Mouse (Mus musculus): ENCODE data around the gene Rexo1. TPM values are rescaled to one million over a fixed set of nuclear protein-coding genes. Genes with fewer than 3 reads are reported as not detected.

The Rexo1 gene
- polyA plus RNA-seq, 1 experiment from 2014 or later, result 7.1 TPM

DNA sequence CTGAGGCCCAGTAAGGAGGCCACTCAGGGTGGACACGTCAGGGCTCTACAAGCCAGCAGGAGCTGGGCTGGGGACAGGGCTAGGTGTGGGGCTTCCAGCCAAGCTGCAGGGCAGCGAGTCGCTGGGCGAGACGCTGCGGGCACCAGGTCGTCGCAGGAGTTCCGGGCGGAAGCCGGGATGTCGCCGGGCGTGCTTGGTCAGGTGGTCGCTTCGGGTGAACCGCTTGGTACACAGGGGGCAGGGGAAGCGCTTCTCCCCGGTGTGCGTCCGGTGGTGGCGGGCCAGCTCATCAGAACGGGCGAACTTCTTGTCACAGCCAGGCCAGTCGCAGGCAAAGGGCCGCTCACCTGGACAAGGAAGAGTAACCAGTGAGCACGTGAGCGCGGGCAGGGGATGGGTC is 7.5 kb upstream of the Rexo1 start:
- Histone ChIP-seq H3K27ac (replicated peaks) (no peak overlapping the region), H3K4me3 (ENCODE audit: low read depth, low read length) (no peak overlapping the region), H3K4me1 (replicated peaks; ENCODE audit: control insufficient read depth, insufficient read depth) (peaks cover 12% of the 10 kb centered on the region), H3K4me2 (replicated peaks; ENCODE audit: low read depth) (no peak overlapping the region), H3K9me3 (ENCODE audit: control insufficient read depth, low read length) (no peaks in the 10 kb centered on the region), H3K36me3 (ENCODE audit: control insufficient read depth, insufficient read depth, low read length) (no peaks in the 10 kb centered on the region), H3K9ac (ENCODE audit: low read length) (no peak overlapping the region), H3K27me3 (ENCODE audit: control insufficient read depth, insufficient read depth, low read length) (no peaks in the 10 kb centered on the region)
- no peak for TF ChIP-seq EP300 (optimal IDR thresholded peaks at IDR 0.05)
- TF ChIP-seq CTCF (IDR thresholded peaks at IDR 0.05; ENCODE audit: low read depth), result no peak
- no peak for ATAC-seq (ENCODE audit: low FRiP score, low TSS enrichment)
- DNase-seq (ENCODE audit: low spot score), result no peak
- 93% methylated on average over 29 of the region's 29 CpGs for WGBS

DNA sequence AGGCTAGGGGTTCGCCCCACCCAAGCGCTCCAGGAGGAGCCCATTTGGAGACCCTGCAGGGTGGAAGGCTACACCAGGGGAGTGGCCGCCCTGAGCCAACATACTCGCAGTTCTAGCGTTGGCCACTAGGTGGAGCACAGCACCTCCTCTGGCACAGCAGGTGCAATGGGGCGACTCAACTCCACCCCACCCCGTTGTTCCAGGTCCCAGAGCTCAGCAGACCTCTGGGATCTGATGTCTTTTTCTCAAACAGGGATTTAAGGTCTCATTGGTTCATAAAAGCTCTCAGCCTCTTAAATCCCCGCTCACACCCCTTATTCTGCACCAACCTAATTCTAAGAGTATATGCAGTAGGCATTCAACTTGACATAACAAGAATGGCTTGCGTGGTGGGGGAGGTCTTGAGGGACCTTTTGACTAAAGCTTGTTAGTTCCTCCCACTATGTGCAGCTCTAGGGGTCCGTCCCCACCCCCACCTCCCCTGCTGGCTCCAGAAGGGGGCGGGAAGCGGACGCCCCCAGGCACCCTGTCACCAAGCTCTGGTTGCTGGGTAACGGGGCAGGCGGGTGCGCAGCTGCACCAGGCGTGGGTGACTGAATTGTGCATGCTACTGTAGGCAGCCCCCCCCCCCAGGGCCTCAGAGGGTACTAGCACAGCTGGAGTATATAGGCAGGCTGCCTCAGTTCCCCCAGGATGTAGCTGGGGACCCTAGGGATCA is 5.2 kb upstream of the Rexo1 start:
- Histone ChIP-seq H3K9ac (ENCODE audit: low read length) (no peak overlapping the region), H3K27me3 (ENCODE audit: control insufficient read depth, insufficient read depth, low read length) (no peaks in the 10 kb centered on the region), H3K4me1 (replicated peaks; ENCODE audit: control insufficient read depth, insufficient read depth) (peaks cover 12% of the 10 kb centered on the region), H3K36me3 (ENCODE audit: control insufficient read depth, insufficient read depth, low read length) (no peaks in the 10 kb centered on the region), H3K4me3 (ENCODE audit: low read depth, low read length) (no peak overlapping the region), H3K27ac (replicated peaks) (no peak overlapping the region), H3K9me3 (ENCODE audit: control insufficient read depth, low read length) (no peaks in the 10 kb centered on the region), H3K4me2 (replicated peaks; ENCODE audit: low read depth) (no peak overlapping the region)
- peak; percentile 89 for DNase-seq (ENCODE audit: low spot score)
- TF ChIP-seq EP300 (optimal IDR thresholded peaks at IDR 0.05), result no peak
- peak; percentile 94 for TF ChIP-seq CTCF (IDR thresholded peaks at IDR 0.05; ENCODE audit: low read depth)
- WGBS, result 25% methylated on average over 17 of the region's 17 CpGs
- peak; percentile 36; the same call in 1 of the 2 replicates for ATAC-seq (ENCODE audit: low FRiP score, low TSS enrichment)

DNA sequence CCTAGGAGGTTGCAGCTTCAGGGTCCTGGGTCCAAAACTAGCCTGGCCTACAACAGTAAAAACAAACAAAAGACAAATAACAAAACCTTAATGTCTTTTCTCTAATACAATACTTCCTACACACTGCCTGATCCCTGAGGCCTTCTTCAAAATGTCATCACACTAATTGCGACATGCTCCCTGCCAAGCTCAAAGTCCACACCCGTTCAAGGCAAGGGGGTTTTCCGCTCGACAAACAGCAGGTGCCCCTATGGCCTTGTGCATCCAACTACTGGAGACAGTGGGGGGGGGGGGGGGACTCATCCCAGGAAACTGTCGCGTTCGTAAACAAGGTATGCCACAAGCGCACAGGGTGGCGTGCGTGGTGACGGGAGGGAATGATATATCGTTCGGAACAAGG is 739 bp downstream of the Rexo1 start:
- peak overlapping the region; percentile 99 for H3K4me3 ChIP-seq (ENCODE audit: low read depth, low read length)
- peak overlapping the region; percentile 99 for H3K9ac ChIP-seq (ENCODE audit: low read length)
- peak; percentile 1 for ATAC-seq (ENCODE audit: low FRiP score, low TSS enrichment)
- H3K4me2 ChIP-seq (replicated peaks; ENCODE audit: low read depth), result peak overlapping the region; percentile 75
- TF ChIP-seq EP300 (optimal IDR thresholded peaks at IDR 0.05) (no peak), CTCF (IDR thresholded peaks at IDR 0.05; ENCODE audit: low read depth) (no peak)
- no peaks in the 10 kb centered on the region for H3K36me3 ChIP-seq (ENCODE audit: control insufficient read depth, insufficient read depth, low read length)
- H3K27me3 ChIP-seq (ENCODE audit: control insufficient read depth, insufficient read depth, low read length), result no peaks in the 10 kb centered on the region
- no peaks in the 10 kb centered on the region for H3K9me3 ChIP-seq (ENCODE audit: control insufficient read depth, low read length)
- peaks cover 9% of the 10 kb centered on the region for H3K4me1 ChIP-seq (replicated peaks; ENCODE audit: control insufficient read depth, insufficient read depth)
- H3K27ac ChIP-seq (replicated peaks), result peak overlapping the region; percentile 90; the same call in 1 of the 2 replicates
- WGBS, result under 1% methylated on average over 13 of the region's 13 CpGs
- DNase-seq (ENCODE audit: low spot score), result no peak

DNA sequence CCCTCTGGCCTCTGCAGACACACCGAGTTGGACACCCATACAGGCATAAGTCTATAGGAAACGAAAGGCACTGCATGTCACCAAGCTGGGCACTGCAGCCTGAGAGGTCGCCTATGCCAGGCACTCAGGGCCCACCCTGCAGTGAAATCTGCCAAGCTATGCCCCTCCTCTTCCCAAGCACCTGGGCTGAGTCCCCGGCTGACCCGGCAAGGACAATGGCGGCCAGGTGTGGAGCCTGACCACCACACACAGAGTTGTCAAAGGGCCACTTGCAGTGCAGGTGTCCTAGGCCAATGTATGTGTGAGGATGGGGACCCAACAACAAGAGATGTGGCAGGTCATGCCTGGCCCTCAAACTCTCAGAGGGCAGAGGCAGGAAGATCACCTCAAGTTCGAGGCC is 1.9 kb downstream of the Rexo1 start:
- WGBS, result 90% methylated on average over 7 of the region's 7 CpGs
- no peak for ATAC-seq (ENCODE audit: low FRiP score, low TSS enrichment)

DNA sequence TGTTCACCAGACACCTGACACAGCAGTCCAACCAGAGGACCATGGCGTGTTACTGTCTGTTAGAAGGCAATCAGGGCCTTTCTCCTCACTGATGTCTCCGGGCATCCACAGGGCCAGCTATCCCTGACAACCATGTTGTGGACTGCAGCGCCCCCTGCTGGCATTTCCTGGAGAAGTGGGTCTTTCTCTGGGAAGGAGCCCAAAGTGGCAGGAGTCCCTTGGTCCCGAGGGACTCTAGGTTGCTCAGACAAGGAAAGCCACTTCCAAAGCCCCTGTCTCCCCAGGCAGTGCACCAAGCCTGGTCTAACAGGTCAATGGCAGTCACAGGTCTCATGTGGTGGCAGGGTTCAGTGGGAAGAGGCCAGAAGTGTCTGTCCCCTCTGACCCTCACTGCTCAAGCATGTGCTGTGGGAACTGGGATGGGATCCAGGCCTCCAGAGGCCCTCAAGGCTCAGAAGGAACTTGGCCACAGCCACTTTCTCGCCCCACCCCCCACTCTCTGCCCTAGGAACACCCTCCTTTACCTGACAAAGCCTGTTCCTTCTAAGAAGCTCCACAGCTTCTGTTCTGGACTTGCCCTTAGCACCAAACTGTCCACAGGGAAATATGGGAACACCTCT is 3.9 kb downstream of the Rexo1 start:
- Histone ChIP-seq H3K27me3 (ENCODE audit: control insufficient read depth, insufficient read depth, low read length) (no peaks in the 10 kb centered on the region), H3K27ac (replicated peaks) (0 out of 2 replicates have a peak overlapping the region, but pooled peaks have one; percentile 30), H3K9me3 (ENCODE audit: control insufficient read depth, low read length) (no peaks in the 10 kb centered on the region), H3K36me3 (ENCODE audit: control insufficient read depth, insufficient read depth, low read length) (no peaks in the 10 kb centered on the region), H3K9ac (ENCODE audit: low read length) (peak overlapping the region; percentile 38; the same call in 1 of the 2 replicates), H3K4me1 (replicated peaks; ENCODE audit: control insufficient read depth, insufficient read depth) (peaks cover 9% of the 10 kb centered on the region), H3K4me2 (replicated peaks; ENCODE audit: low read depth) (no peak overlapping the region), H3K4me3 (ENCODE audit: low read depth, low read length) (no peak overlapping the region)
- peak; percentile 85 for DNase-seq (ENCODE audit: low spot score)
- TF ChIP-seq CTCF (IDR thresholded peaks at IDR 0.05; ENCODE audit: low read depth), result peak; percentile 85
- TF ChIP-seq EP300 (optimal IDR thresholded peaks at IDR 0.05), result no peak
- 23% methylated on average over 5 of the region's 5 CpGs for WGBS
- ATAC-seq (ENCODE audit: low FRiP score, low TSS enrichment), result no peak

More for the DNA sequence above, 1.9 kb downstream of the Rexo1 start:
- no peak overlapping the region for H3K27ac ChIP-seq (replicated peaks)
- DNase-seq (ENCODE audit: low spot score), result no peak
- no peaks in the 10 kb centered on the region for H3K9me3 ChIP-seq (ENCODE audit: control insufficient read depth, low read length)
- H3K4me1 ChIP-seq (replicated peaks; ENCODE audit: control insufficient read depth, insufficient read depth), result peaks cover 9% of the 10 kb centered on the region
- no peaks in the 10 kb centered on the region for H3K36me3 ChIP-seq (ENCODE audit: control insufficient read depth, insufficient read depth, low read length)
- H3K27me3 ChIP-seq (ENCODE audit: control insufficient read depth, insufficient read depth, low read length), result no peaks in the 10 kb centered on the region
- TF ChIP-seq CTCF (IDR thresholded peaks at IDR 0.05; ENCODE audit: low read depth) (no peak), EP300 (optimal IDR thresholded peaks at IDR 0.05) (no peak)
- no peak overlapping the region for H3K9ac ChIP-seq (ENCODE audit: low read length)
- H3K4me3 ChIP-seq (ENCODE audit: low read depth, low read length), result no peak overlapping the region
- no peak overlapping the region for H3K4me2 ChIP-seq (replicated peaks; ENCODE audit: low read depth)

DNA sequence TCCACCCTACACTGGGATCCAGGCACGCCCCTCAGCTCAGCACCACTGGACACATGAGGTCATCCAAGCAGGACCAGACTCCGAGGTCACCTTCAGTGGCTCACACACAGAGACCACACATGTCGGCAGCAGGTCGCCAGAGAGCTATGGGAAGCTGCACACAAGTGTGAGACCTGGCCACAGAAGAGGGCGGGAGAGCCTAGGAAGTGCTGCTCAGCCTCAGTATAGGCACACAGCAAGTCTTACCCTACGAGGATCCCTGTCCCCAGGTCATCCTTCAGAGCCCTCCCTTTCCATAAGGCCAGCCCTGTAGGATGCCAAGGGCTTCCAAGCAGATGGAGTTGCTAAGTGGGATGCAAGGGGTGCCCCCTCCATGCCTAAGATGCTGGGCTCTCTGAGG is 7.4 kb downstream of the Rexo1 start:
- DNase-seq (ENCODE audit: low spot score) (no peak), ATAC-seq (ENCODE audit: low FRiP score, low TSS enrichment) (no peak)
- WGBS, result 82% methylated on average over 6 of the region's 6 CpGs

More for the DNA sequence above, 7.4 kb downstream of the Rexo1 start:
- Histone ChIP-seq H3K36me3 (ENCODE audit: control insufficient read depth, insufficient read depth, low read length) (peaks cover 9% of the 10 kb centered on the region), H3K4me1 (replicated peaks; ENCODE audit: control insufficient read depth, insufficient read depth) (peaks cover 5% of the 10 kb centered on the region; the same call in 1 of the 2 replicates), H3K27ac (replicated peaks) (no peak overlapping the region), H3K4me3 (ENCODE audit: low read depth, low read length) (no peak overlapping the region), H3K27me3 (ENCODE audit: control insufficient read depth, insufficient read depth, low read length) (no peaks in the 10 kb centered on the region), H3K9ac (ENCODE audit: low read length) (no peak overlapping the region), H3K9me3 (ENCODE audit: control insufficient read depth, low read length) (no peaks in the 10 kb centered on the region), H3K4me2 (replicated peaks; ENCODE audit: low read depth) (no peak overlapping the region)
- TF ChIP-seq EP300 (optimal IDR thresholded peaks at IDR 0.05), result no peak
- TF ChIP-seq CTCF (IDR thresholded peaks at IDR 0.05; ENCODE audit: low read depth), result no peak

Data from stomach, postnatal 0 days (tissue).